22 mouse cellular contexts compared by ENCODE assay signal in genomic region chr4:101352178-101352577, GRCm38 (mm10).
DNase-seq lines count a peak whose midpoint lies in the region; ATAC-seq and TF ChIP-seq lines count a peak whose summit lies in the region.
"Had no signal": no experiment of that assay in that cellular context is flagged by ENCODE, and none has a peak within 500 bp of the region (broad histone marks: within the 10 kb centered on the region; RNA-seq: fewer than 3 reads in every experiment).

No protein-coding gene starts in this region.

- H3K27me3 ChIP-seq in kidney, adult 2 months (replicated peaks; ENCODE audit: control insufficient read depth, insufficient read depth, low read length) = no peaks in the 10 kb centered on the region
- H3K27me3 ChIP-seq in kidney, embryonic 15.5 days = peaks cover 4% of the 10 kb centered on the region; the same call in 1 of the 2 replicates
- no peaks in the 10 kb centered on the region for H3K27me3 ChIP-seq in megakaryocyte, embryonic 14.5 days (replicated peaks)
- H3K27me3 ChIP-seq: embryonic facial prominence, embryonic 13.5 days; embryonic facial prominence, embryonic 15.5 days; forebrain, embryonic 12.5 days had no signal

- no peak for ATAC-seq in kidney, embryonic 15.5 days (replicated peaks; ENCODE audit: low FRiP score)
- no peak for ATAC-seq in megakaryocyte, adult 5-6 weeks (ENCODE audit: poor library complexity, severe bottlenecking)
- ATAC-seq: forebrain, embryonic 14.5 days had no signal

- peak; percentile 38 for DNase-seq in kidney, adult 2 months
- DNase-seq in layer of hippocampus, adult 2 months (ENCODE audit: low spot score in 2 of 2) = no peak
- DNase-seq in layer of hippocampus, adult 8-10 months (ENCODE audit: low spot score in 2 of 2) = no peak
- DNase-seq: adrenal gland, adult 2 months; adrenal gland, postnatal 10 days; adrenal gland, postnatal 25 days; cerebellum, adult 11 months; cerebellum, adult 18-20 months; cerebellum, adult 8-10 months; cerebellum, adult 9-11 months; cerebellum, postnatal 14 days; cerebellum, postnatal 36 days; embryo, embryonic 11 days had no signal

- TF ChIP-seq POLR2A in kidney, adult 2 months (IDR thresholded peaks at IDR 0.05; ENCODE audit: low read depth, low read length) = no peak

- no peak for TF ChIP-seq CTCF in kidney, adult 2 months (conservative IDR thresholded peaks at IDR 0.05; ENCODE audit: insufficient read depth, insufficient read length, low read depth, low read length)
- no peak for TF ChIP-seq CTCF in layer of hippocampus, adult 2 months (conservative IDR thresholded peaks at IDR 0.05)

- H3K4me3 ChIP-seq in kidney, adult 2 months (ENCODE audit: insufficient read depth, low read depth, low read length) = no peak overlapping the region
- H3K4me3 ChIP-seq in kidney, embryonic 15.5 days (replicated peaks) = no peak overlapping the region
- no peak overlapping the region for H3K4me3 ChIP-seq in layer of hippocampus, adult 2 months
- H3K4me3 ChIP-seq in megakaryocyte, embryonic 14.5 days (replicated peaks) = peak overlapping the region; percentile 23
- H3K4me3 ChIP-seq: embryonic facial prominence, embryonic 13.5 days; embryonic facial prominence, embryonic 15.5 days; erythroblast, embryonic 14.5 days; forebrain, embryonic 10.5 days; forebrain, embryonic 12.5 days had no signal

- peak overlapping the region; percentile 69 for H3K27ac ChIP-seq in kidney, adult 2 months (ENCODE audit: insufficient read depth, low read depth, low read length)
- H3K27ac ChIP-seq in kidney, embryonic 15.5 days = no peak overlapping the region
- peak overlapping the region; percentile 28; the same call in 1 of the 2 replicates for H3K27ac ChIP-seq in layer of hippocampus, adult 2 months
- H3K27ac ChIP-seq: embryonic facial prominence, embryonic 13.5 days; embryonic facial prominence, embryonic 15.5 days; forebrain, embryonic 10.5 days; forebrain, embryonic 12.5 days had no signal

- no peak overlapping the region for H3K4me2 ChIP-seq in kidney, embryonic 15.5 days
- H3K4me2 ChIP-seq: embryonic facial prominence, embryonic 13.5 days; embryonic facial prominence, embryonic 15.5 days; forebrain, embryonic 12.5 days had no signal

- no peak overlapping the region for H3K9ac ChIP-seq in kidney, embryonic 15.5 days
- H3K9ac ChIP-seq: embryonic facial prominence, embryonic 13.5 days; embryonic facial prominence, embryonic 15.5 days; forebrain, embryonic 12.5 days had no signal

- WGBS in kidney, adult 2 months = 59% methylated on average over 4 of the region's 4 CpGs
- 90% methylated on average over 4 of the region's 4 CpGs for WGBS in kidney, embryonic 15.5 days

- H3K9me3 ChIP-seq in kidney, embryonic 15.5 days (replicated peaks) = no peaks in the 10 kb centered on the region
- H3K9me3 ChIP-seq in megakaryocyte, embryonic 14.5 days = no peaks in the 10 kb centered on the region
- H3K9me3 ChIP-seq: embryonic facial prominence, embryonic 13.5 days; embryonic facial prominence, embryonic 15.5 days; forebrain, embryonic 10.5 days; forebrain, embryonic 12.5 days had no signal

- H3K36me3 ChIP-seq in kidney, adult 2 months (ENCODE audit: control insufficient read depth, insufficient read depth, low read length) = no peaks in the 10 kb centered on the region; the same call in 1 of the 2 replicates
- no peaks in the 10 kb centered on the region for H3K36me3 ChIP-seq in kidney, embryonic 15.5 days
- peaks cover 8% of the 10 kb centered on the region for H3K36me3 ChIP-seq in megakaryocyte, embryonic 14.5 days (replicated peaks; ENCODE audit: low read length)
- H3K36me3 ChIP-seq: embryonic facial prominence, embryonic 13.5 days; forebrain, embryonic 12.5 days had no signal

- H3K4me1 ChIP-seq in kidney, adult 2 months (ENCODE audit: control insufficient read depth, insufficient read depth, low read length) = peaks cover 11% of the 10 kb centered on the region; the same call in 1 of the 2 replicates
- peaks cover 21% of the 10 kb centered on the region for H3K4me1 ChIP-seq in kidney, embryonic 15.5 days
- H3K4me1 ChIP-seq in megakaryocyte, embryonic 14.5 days = peaks cover 22% of the 10 kb centered on the region
